Mouse (Mus musculus) forebrain, embryonic 11.5 days (tissue): ENCODE data around the gene Tagln2. TPM values are rescaled to one million over a fixed set of nuclear protein-coding genes. Genes with fewer than 3 reads are reported as not detected.

Experiments
- ATAC-seq: fragments of 200-750 bp; cut with Nextera tagmentation; replicated peaks from 2 replicates; pipeline ENCODE4 v1.8.0; 2017; ENCODE audit warnings: moderate TSS enrichment; ENCODE audit not compliant: low FRiP score
- DNase-seq: peaks from one replicate; pipeline ENCODE4 v3.0.0-alpha.2; 2017; ENCODE audit warnings: low spot score
- H3K27ac ChIP-seq: fragments of 300-500 bp; sonication (generic); 2 replicates; pipeline ENCODE4 v1.5.1; 2014; ENCODE audit warnings: low read depth, low read length
- H3K27me3 ChIP-seq: fragments of 300-500 bp; sonication (generic); 2 replicates; pipeline ENCODE4 v1.6.1; 2014; ENCODE audit warnings: mild to moderate bottlenecking, low read length, mixed read lengths; ENCODE audit not compliant: control insufficient read depth, insufficient read depth
- H3K36me3 ChIP-seq: fragments of 300-500 bp; sonication (generic); 2 replicates; pipeline ENCODE4 v1.6.1; 2014; ENCODE audit warnings: mild to moderate bottlenecking, low read length, moderate library complexity, mixed read lengths; ENCODE audit not compliant: control insufficient read depth, insufficient read depth
- H3K4me1 ChIP-seq: fragments of 300-500 bp; sonication (generic); replicated peaks from 2 replicates; pipeline ENCODE4 v1.6.1; 2014; ENCODE audit warnings: low read length, mixed read lengths; ENCODE audit not compliant: control insufficient read depth, insufficient read depth
- H3K4me2 ChIP-seq: fragments of 300-500 bp; sonication (generic); 2 replicates; pipeline ENCODE4 v1.6.1; 2014; ENCODE audit warnings: low read depth, mild to moderate bottlenecking, low read length, moderate library complexity, mixed read lengths; ENCODE audit not compliant: severe bottlenecking
- H3K4me3 ChIP-seq: fragments of 300-500 bp; sonication (generic); 2 replicates; pipeline ENCODE4 v1.5.1; 2014; ENCODE audit warnings: low read depth, low read length
- H3K9ac ChIP-seq: fragments of 300-500 bp; sonication (generic); 2 replicates; pipeline ENCODE4 v1.6.1; 2014; ENCODE audit warnings: low read length
- H3K9me3 ChIP-seq: fragments of 300-500 bp; sonication (generic); 2 replicates; pipeline ENCODE4 v1.6.1; 2016; ENCODE audit warnings: low read length, mixed read lengths; ENCODE audit not compliant: control insufficient read depth
- WGBS: fragments of 180-500 bp; shearing (Covaris S2); extraction: QIAGEN DNeasy Blood & Tissue Kit; methylation state at CpG from one replicate; pipeline ENCODE4 v1.1.7; 2014; 5-methylcytosine and 5-hydroxymethylcytosine counted together
- polyA plus RNA-seq: library from polyadenylated mRNA; unstranded; fragments of >200 nt; fragmentation: Nextera tagmentation; extraction: Ambion mirVana; gene quantifications from 2 replicates; pipeline ENCODE4 v1.2.1, GENCODE M21; 2014

Gene Tagln2
- polyA plus RNA-seq, 1 experiment from 2014 or later: 38.6 TPM

- DNase-seq (no peak), ATAC-seq (no peak)
- H3K9ac ChIP-seq: no peak overlapping the region
- no peaks in the 10 kb centered on the region for H3K27me3 ChIP-seq
- no peak overlapping the region for H3K27ac ChIP-seq
- no peaks in the 10 kb centered on the region for H3K9me3 ChIP-seq
- no peaks in the 10 kb centered on the region for H3K36me3 ChIP-seq
- H3K4me2 ChIP-seq: no peak overlapping the region
- no peak overlapping the region for H3K4me3 ChIP-seq
- 84% methylated on average over 3 of the region's 3 CpGs for WGBS
- H3K4me1 ChIP-seq: no peaks in the 10 kb centered on the region
These were observed 41.8 kb upstream of the Tagln2 start for GRCm38 (mm10) chr1:172458041-172458440.

- Histone ChIP-seq H3K27ac (no peak overlapping the region), H3K4me2 (no peak overlapping the region), H3K27me3 (no peaks in the 10 kb centered on the region), H3K36me3 (no peaks in the 10 kb centered on the region), H3K9ac (no peak overlapping the region), H3K4me3 (no peak overlapping the region), H3K4me1 (no peaks in the 10 kb centered on the region), H3K9me3 (no peaks in the 10 kb centered on the region)
- ATAC-seq (no peak), DNase-seq (no peak)
- 76% methylated on average over 2 of the region's 2 CpGs for WGBS
These were observed 38.2 kb upstream of the Tagln2 start for GRCm38 (mm10) chr1:172461602-172462001.

- no peaks in the 10 kb centered on the region for H3K9me3 ChIP-seq
- H3K4me3 ChIP-seq: no peak overlapping the region
- no peaks in the 10 kb centered on the region for H3K36me3 ChIP-seq
- DNase-seq: no peak
- no peaks in the 10 kb centered on the region for H3K27me3 ChIP-seq
- H3K9ac ChIP-seq: no peak overlapping the region
- no peaks in the 10 kb centered on the region for H3K4me1 ChIP-seq
- no peak overlapping the region for H3K27ac ChIP-seq
- no peak for ATAC-seq
- H3K4me2 ChIP-seq: no peak overlapping the region
- WGBS: 89% methylated on average over 3 of the region's 3 CpGs
These were observed 37.3 kb upstream of the Tagln2 start for GRCm38 (mm10) chr1:172462534-172462933.

DNA sequence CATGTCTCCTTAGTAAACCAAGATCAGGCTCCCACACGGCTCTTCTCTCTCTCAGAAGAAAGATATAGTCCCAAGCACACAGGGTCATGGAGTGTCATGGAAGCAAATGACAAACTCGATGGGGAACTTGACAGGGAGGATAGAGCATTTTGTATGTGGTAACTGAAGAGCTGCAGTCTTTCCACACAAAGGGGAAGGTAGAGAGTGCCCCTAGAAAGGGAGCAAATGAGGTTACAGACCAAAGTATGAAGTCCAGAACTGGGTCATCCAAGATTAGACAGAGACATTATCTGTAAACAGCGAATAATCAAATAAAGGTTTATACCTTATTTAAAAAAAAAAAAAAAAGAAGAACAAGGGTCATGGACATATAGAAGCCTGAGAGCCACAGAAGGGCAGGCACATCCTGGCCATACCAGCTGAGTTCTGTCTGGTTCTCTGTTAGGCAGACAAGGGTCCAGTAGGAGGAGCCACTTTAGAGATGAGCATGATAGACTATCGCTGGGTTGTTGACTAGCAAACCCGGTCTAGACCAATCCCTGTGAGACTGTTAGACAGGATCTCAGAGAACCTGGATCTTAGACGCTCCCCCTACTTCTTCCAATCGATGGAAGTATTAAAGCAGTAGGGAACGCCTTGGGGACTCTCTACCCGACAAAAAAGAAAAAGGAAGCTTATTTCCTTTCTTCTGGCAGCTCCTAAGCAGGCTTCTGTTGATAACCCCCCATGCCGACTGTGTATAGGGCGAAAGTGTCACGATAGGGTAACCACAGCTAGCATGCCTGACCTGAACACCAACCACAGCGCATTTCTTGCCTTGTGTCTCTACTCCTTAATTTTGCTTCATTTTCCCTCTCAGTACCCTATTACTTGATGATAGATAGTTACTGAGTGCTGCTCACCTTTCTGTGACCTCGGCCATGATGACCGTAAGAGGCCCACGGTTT, 36.2 kb upstream of the Tagln2 start:
- no peaks in the 10 kb centered on the region for H3K36me3 ChIP-seq
- H3K9me3 ChIP-seq: no peaks in the 10 kb centered on the region
- WGBS: 89% methylated on average over 16 of the region's 16 CpGs
- no peak overlapping the region for H3K9ac ChIP-seq
- H3K27me3 ChIP-seq: no peaks in the 10 kb centered on the region
- ATAC-seq: no peak
- no peak overlapping the region for H3K4me3 ChIP-seq
- H3K4me1 ChIP-seq: no peaks in the 10 kb centered on the region
- no peak overlapping the region for H3K27ac ChIP-seq
- no peak overlapping the region for H3K4me2 ChIP-seq
- DNase-seq: no peak

- 81% methylated on average over 11 of the region's 11 CpGs for WGBS
- Histone ChIP-seq H3K27me3 (no peaks in the 10 kb centered on the region), H3K9ac (no peak overlapping the region), H3K4me2 (no peak overlapping the region), H3K27ac (no peak overlapping the region), H3K9me3 (no peaks in the 10 kb centered on the region), H3K36me3 (no peaks in the 10 kb centered on the region), H3K4me3 (no peak overlapping the region), H3K4me1 (no peaks in the 10 kb centered on the region)
- ATAC-seq: no peak
- no peak for DNase-seq
These were observed 31.5 kb upstream of the Tagln2 start for GRCm38 (mm10) chr1:172468301-172468877.

DNA sequence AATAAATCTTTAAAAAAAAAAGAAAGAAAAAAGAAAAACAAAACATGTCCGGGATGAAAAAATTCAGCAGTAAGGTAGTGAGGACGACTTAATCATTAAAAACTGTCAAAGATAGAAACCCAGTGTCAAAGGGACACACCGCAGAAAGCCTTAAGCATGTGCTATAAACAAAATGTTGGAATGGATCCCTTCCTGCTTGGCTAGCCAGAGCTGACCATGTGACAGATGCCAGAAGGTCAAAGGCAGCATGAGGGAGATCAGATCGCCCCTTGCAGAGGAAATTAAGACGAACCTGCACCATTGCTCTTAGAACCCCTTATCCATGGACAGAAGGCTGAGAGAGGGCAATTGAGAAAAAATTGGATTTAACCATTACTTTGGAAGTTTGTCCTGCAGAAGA, 30.5 kb upstream of the Tagln2 start:
- ATAC-seq (no peak), DNase-seq (no peak)
- no peak overlapping the region for H3K4me3 ChIP-seq
- H3K27ac ChIP-seq: no peak overlapping the region
- no peaks in the 10 kb centered on the region for H3K9me3 ChIP-seq
- no peak overlapping the region for H3K4me2 ChIP-seq
- 90% methylated on average over 5 of the region's 5 CpGs for WGBS
- no peak overlapping the region for H3K9ac ChIP-seq
- no peaks in the 10 kb centered on the region for H3K36me3 ChIP-seq
- H3K4me1 ChIP-seq: no peaks in the 10 kb centered on the region
- no peaks in the 10 kb centered on the region for H3K27me3 ChIP-seq

- ATAC-seq (no peak), DNase-seq (no peak)
- 79% methylated on average over 8 of the region's 8 CpGs for WGBS
- no peak overlapping the region for H3K4me2 ChIP-seq
- no peaks in the 10 kb centered on the region for H3K27me3 ChIP-seq
- H3K4me3 ChIP-seq: no peak overlapping the region
- no peaks in the 10 kb centered on the region for H3K9me3 ChIP-seq
- H3K27ac ChIP-seq: no peak overlapping the region
- no peak overlapping the region for H3K9ac ChIP-seq
- H3K4me1 ChIP-seq: no peaks in the 10 kb centered on the region
- H3K36me3 ChIP-seq: no peaks in the 10 kb centered on the region
These were observed 29.9 kb upstream of the Tagln2 start for GRCm38 (mm10) chr1:172469810-172470448.

- Histone ChIP-seq H3K9me3 (no peaks in the 10 kb centered on the region), H3K36me3 (no peaks in the 10 kb centered on the region), H3K4me1 (no peaks in the 10 kb centered on the region), H3K4me2 (no peak overlapping the region), H3K9ac (no peak overlapping the region), H3K27me3 (no peaks in the 10 kb centered on the region), H3K27ac (no peak overlapping the region), H3K4me3 (no peak overlapping the region)
- DNase-seq (no peak), ATAC-seq (no peak)
These were observed 26.9 kb upstream of the Tagln2 start for GRCm38 (mm10) chr1:172472909-172473308.
